Mouse (Mus musculus): ENCODE data around the gene Cbx4. TPM values are rescaled to one million over a fixed set of nuclear protein-coding genes. Genes with fewer than 3 reads are reported as not detected.

The Cbx4 gene
- polyA plus RNA-seq, 2 experiments: 11.4 to 24.3 TPM

DNA sequence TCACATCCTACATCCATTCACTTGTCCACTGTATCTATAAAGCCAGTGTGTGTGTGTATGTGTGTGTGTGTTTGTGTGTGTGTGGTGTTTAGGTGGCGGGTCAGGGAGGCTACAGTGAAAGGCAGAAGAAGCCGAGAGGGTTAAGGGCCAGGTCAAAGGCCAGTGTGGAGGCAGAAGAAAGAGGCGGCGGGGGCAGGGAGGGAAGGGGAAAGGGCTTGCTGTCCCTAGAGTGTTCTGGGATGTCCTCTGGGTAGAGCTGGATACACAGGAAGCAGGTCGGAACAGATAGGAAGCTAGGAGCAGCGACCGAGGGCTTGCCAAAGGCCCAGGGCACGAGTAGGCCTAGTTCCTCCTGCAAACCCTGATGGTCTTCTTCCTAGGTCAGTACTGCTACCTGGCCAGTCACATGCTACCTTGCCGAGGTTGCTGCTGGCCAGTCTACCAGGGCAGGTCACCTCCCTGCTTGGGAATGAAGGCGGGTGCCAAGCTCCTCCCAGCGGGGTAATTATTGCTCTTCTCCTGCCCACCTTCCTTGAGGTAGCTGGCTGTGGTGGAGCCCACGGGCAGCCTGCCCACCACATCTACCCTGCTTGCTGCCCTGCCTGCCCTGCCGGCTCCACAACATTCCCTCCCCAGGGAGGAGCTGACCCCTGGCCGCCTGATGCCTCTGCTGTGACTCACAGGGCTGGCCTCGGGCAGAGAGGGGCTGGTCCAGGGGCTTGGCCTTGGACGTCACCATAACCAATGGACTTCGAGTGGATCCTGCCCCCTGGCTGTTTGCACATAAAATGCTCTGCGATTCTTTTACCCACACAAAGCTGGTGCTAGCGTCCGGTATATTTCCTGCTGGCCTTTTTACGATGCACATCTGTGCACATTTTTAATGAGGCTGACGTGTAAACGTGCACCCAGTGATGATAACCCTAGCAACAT is 40.2 kb upstream of the Cbx4 start:
- H3K36me3 ChIP-seq (ENCODE audit: control insufficient read depth, insufficient read depth, low read length): no peaks in the 10 kb centered on the region
- H3K4me2 ChIP-seq (replicated peaks; ENCODE audit: low read depth, low read length, severe bottlenecking): peak overlapping the region; percentile 28; the same call in 1 of the 2 replicates
- no peak for TF ChIP-seq POLR2A (IDR thresholded peaks at IDR 0.05; ENCODE audit: borderline replicate concordance, extremely low read depth, insufficient read depth, insufficient read length)
- H3K9ac ChIP-seq (ENCODE audit: low read depth, low read length, severe bottlenecking): no peak overlapping the region
- 25% methylated on average over 23 of the region's 23 CpGs for WGBS
- H3K9me3 ChIP-seq (ENCODE audit: control insufficient read depth, low read length): no peaks in the 10 kb centered on the region
- H3K27ac ChIP-seq (replicated peaks; ENCODE audit: low read depth, low read length): peak overlapping the region; percentile 50; the same call in 1 of the 2 replicates
- H3K4me1 ChIP-seq (ENCODE audit: control insufficient read depth, insufficient read depth, low read length): peaks cover 34% of the 10 kb centered on the region
- H3K27me3 ChIP-seq (ENCODE audit: control insufficient read depth, insufficient read depth, low read length): no peaks in the 10 kb centered on the region
- peak; percentile 68 for ATAC-seq (ENCODE audit: low FRiP score, low read depth)
- peak; percentile 70 for DNase-seq (ENCODE audit: low spot score)
- H3K4me3 ChIP-seq (replicated peaks; ENCODE audit: low read length): no peak overlapping the region

- H3K9ac ChIP-seq (ENCODE audit: low read depth, low read length, severe bottlenecking): no peak overlapping the region; the same call in 1 of the 2 replicates
- no peak overlapping the region for H3K27ac ChIP-seq (replicated peaks; ENCODE audit: low read depth, low read length)
- H3K4me2 ChIP-seq (replicated peaks; ENCODE audit: low read depth, low read length, severe bottlenecking): no peak overlapping the region
- H3K36me3 ChIP-seq (ENCODE audit: control insufficient read depth, insufficient read depth, low read length): no peaks in the 10 kb centered on the region
- ATAC-seq (ENCODE audit: low FRiP score, low read depth): no peak
- no peak for DNase-seq (ENCODE audit: low spot score)
- no peak for TF ChIP-seq POLR2A (IDR thresholded peaks at IDR 0.05; ENCODE audit: borderline replicate concordance, extremely low read depth, insufficient read depth, insufficient read length)
- WGBS: 91% methylated on average over 6 of the region's 6 CpGs
- H3K9me3 ChIP-seq (ENCODE audit: control insufficient read depth, low read length): no peaks in the 10 kb centered on the region
- H3K4me1 ChIP-seq (ENCODE audit: control insufficient read depth, insufficient read depth, low read length): peaks cover 29% of the 10 kb centered on the region
- no peak overlapping the region for H3K4me3 ChIP-seq (replicated peaks; ENCODE audit: low read length)
- H3K27me3 ChIP-seq (ENCODE audit: control insufficient read depth, insufficient read depth, low read length): no peaks in the 10 kb centered on the region
These were observed 38.5 kb upstream of the Cbx4 start for GRCm38 (mm10) chr11:119124536-119124935.

- no peak overlapping the region for H3K27ac ChIP-seq (replicated peaks; ENCODE audit: low read depth, low read length)
- H3K4me1 ChIP-seq (ENCODE audit: control insufficient read depth, insufficient read depth, low read length): peaks cover 33% of the 10 kb centered on the region
- no peaks in the 10 kb centered on the region for H3K36me3 ChIP-seq (ENCODE audit: control insufficient read depth, insufficient read depth, low read length)
- ATAC-seq (ENCODE audit: low FRiP score, low read depth) (no peak), DNase-seq (ENCODE audit: low spot score) (no peak)
- no peaks in the 10 kb centered on the region for H3K27me3 ChIP-seq (ENCODE audit: control insufficient read depth, insufficient read depth, low read length)
- no peaks in the 10 kb centered on the region for H3K9me3 ChIP-seq (ENCODE audit: control insufficient read depth, low read length)
- no peak for TF ChIP-seq POLR2A (IDR thresholded peaks at IDR 0.05; ENCODE audit: borderline replicate concordance, extremely low read depth, insufficient read depth, insufficient read length)
- 80% methylated on average over 5 of the region's 5 CpGs for WGBS
- H3K4me2 ChIP-seq (replicated peaks; ENCODE audit: low read depth, low read length, severe bottlenecking): no peak overlapping the region
- H3K9ac ChIP-seq (ENCODE audit: low read depth, low read length, severe bottlenecking): no peak overlapping the region
- no peak overlapping the region for H3K4me3 ChIP-seq (replicated peaks; ENCODE audit: low read length)
These were observed 37.7 kb upstream of the Cbx4 start for GRCm38 (mm10) chr11:119123522-119124319.

- Histone ChIP-seq H3K36me3 (ENCODE audit: control insufficient read depth, insufficient read depth, low read length) (no peaks in the 10 kb centered on the region), H3K27ac (replicated peaks; ENCODE audit: low read depth, low read length) (no peak overlapping the region), H3K4me2 (replicated peaks; ENCODE audit: low read depth, low read length, severe bottlenecking) (no peak overlapping the region), H3K4me1 (ENCODE audit: control insufficient read depth, insufficient read depth, low read length) (peaks cover 29% of the 10 kb centered on the region), H3K9ac (ENCODE audit: low read depth, low read length, severe bottlenecking) (no peak overlapping the region), H3K27me3 (ENCODE audit: control insufficient read depth, insufficient read depth, low read length) (no peaks in the 10 kb centered on the region), H3K9me3 (ENCODE audit: control insufficient read depth, low read length) (no peaks in the 10 kb centered on the region), H3K4me3 (replicated peaks; ENCODE audit: low read length) (no peak overlapping the region)
- DNase-seq (ENCODE audit: low spot score) (no peak), ATAC-seq (ENCODE audit: low FRiP score, low read depth) (no peak)
- no peak for TF ChIP-seq POLR2A (IDR thresholded peaks at IDR 0.05; ENCODE audit: borderline replicate concordance, extremely low read depth, insufficient read depth, insufficient read length)
- WGBS: 66% methylated on average over 5 of the region's 5 CpGs
These were observed 36.4 kb upstream of the Cbx4 start for GRCm38 (mm10) chr11:119122396-119122795.

GRCm38 (mm10) chr11:119118905-119119304 is 32.9 kb upstream of the Cbx4 start:
- no peak for ATAC-seq (ENCODE audit: low FRiP score, low read depth)
- Histone ChIP-seq H3K27me3 (ENCODE audit: control insufficient read depth, insufficient read depth, low read length) (no peaks in the 10 kb centered on the region), H3K9me3 (ENCODE audit: control insufficient read depth, low read length) (no peaks in the 10 kb centered on the region), H3K4me3 (replicated peaks; ENCODE audit: low read length) (no peak overlapping the region), H3K27ac (replicated peaks; ENCODE audit: low read depth, low read length) (no peak overlapping the region), H3K36me3 (ENCODE audit: control insufficient read depth, insufficient read depth, low read length) (no peaks in the 10 kb centered on the region), H3K4me1 (ENCODE audit: control insufficient read depth, insufficient read depth, low read length) (peaks cover 11% of the 10 kb centered on the region), H3K9ac (ENCODE audit: low read depth, low read length, severe bottlenecking) (no peak overlapping the region), H3K4me2 (replicated peaks; ENCODE audit: low read depth, low read length, severe bottlenecking) (no peak overlapping the region)
- no peak for DNase-seq (ENCODE audit: low spot score)
- no peak for TF ChIP-seq POLR2A (IDR thresholded peaks at IDR 0.05; ENCODE audit: borderline replicate concordance, extremely low read depth, insufficient read depth, insufficient read length)
- WGBS: 17% methylated on average over 7 of the region's 7 CpGs
